Mouse (Mus musculus) megakaryocyte, adult 5-6 weeks (primary cell): ENCODE results near the gene Vcp. TPM values are rescaled to one million over a fixed set of nuclear protein-coding genes. Genes with fewer than 3 reads are reported as not detected.
A peak's percentile ranks its signal among the peaks of the same experiment; 100 is the strongest.

ENCODE experiments used
- ATAC-seq: 2 replicates; pipeline ENCODE4 v1.8.0; 2016; ENCODE audit warnings: mild to moderate bottlenecking, inconsistent platforms; ENCODE audit not compliant: poor library complexity, severe bottlenecking
- total RNA-seq, 2 experiments: library from RNA; stranded (forward) in 1 of 2; stranded (reverse) in 1 of 2; fragments of 153-499, 151-499 nt in 1 of 2; fragments of 221-1000, 200-1000 nt in 1 of 2; gene quantifications; 2 replicates each; pipeline versions ENCODE4 v1.2.3 to v1.2.4; 2015 to 2017

The Vcp gene
- total RNA-seq, 2 experiments from 2014 or later: 86.4 to 165 TPM

- peak; percentile 45; the same call in 1 of the 2 replicates for ATAC-seq
Observed at GRCm38 (mm10) chr4:42978062-42978461, 22.2 kb downstream of the Vcp start.

GRCm38 (mm10) chr4:42973868-42974267 is 26.4 kb downstream of the Vcp start:
- no peak for ATAC-seq

- ATAC-seq: no peak
Observed at GRCm38 (mm10) chr4:42972952-42973351, 27.4 kb downstream of the Vcp start.

GRCm38 (mm10) chr4:42969304-42969703 is 31.0 kb downstream of the Vcp start, which contains the start of gene 1700022I11Rik:
Gene 1700022I11Rik (plus strand): TSS chr4:42969604.
- ATAC-seq: no peak

- ATAC-seq: peak; percentile 97
Observed at GRCm38 (mm10) chr4:42965039-42965719, 35.1 kb downstream of the Vcp start.

- no peak for ATAC-seq
Observed at GRCm38 (mm10) chr4:42963480-42963879, 36.8 kb downstream of the Vcp start.

GRCm38 (mm10) chr4:42961592-42961991 is 38.7 kb downstream of the Vcp start:
- peak; percentile 77 for ATAC-seq

GRCm38 (mm10) chr4:42959382-42959781 is 40.9 kb downstream of the Vcp start:
- ATAC-seq: no peak

- ATAC-seq: no peak
Observed at GRCm38 (mm10) chr4:42958942-42959341, 41.4 kb downstream of the Vcp start.

- ATAC-seq: no peak
Observed at GRCm38 (mm10) chr4:42957979-42958378, 42.3 kb downstream of the Vcp start.

GRCm38 (mm10) chr4:42957306-42957705 is 43.0 kb downstream of the Vcp start:
- ATAC-seq: no peak

GRCm38 (mm10) chr4:42956581-42956980 is 43.7 kb downstream of the Vcp start:
- no peak for ATAC-seq

- no peak for ATAC-seq
Observed at GRCm38 (mm10) chr4:42955200-42955599, 45.1 kb downstream of the Vcp start.

- peak; percentile 20; the same call in 1 of the 2 replicates for ATAC-seq
Observed at GRCm38 (mm10) chr4:42954297-42954696, 46.0 kb downstream of the Vcp start.

- ATAC-seq: no peak
Observed at GRCm38 (mm10) chr4:42953435-42954094, 46.7 kb downstream of the Vcp start.

GRCm38 (mm10) chr4:42952563-42952962 is 47.7 kb downstream of the Vcp start:
- no peak for ATAC-seq

- no peak for ATAC-seq
Observed at GRCm38 (mm10) chr4:42951206-42952195, 48.8 kb downstream of the Vcp start.

- ATAC-seq: peak; percentile 59
Observed at GRCm38 (mm10) chr4:42950065-42950558, 50.2 kb downstream of the Vcp start.

GRCm38 (mm10) chr4:42949676-42950051 is 50.6 kb downstream of the Vcp start, which contains the start of gene Dnajb5:
Gene Dnajb5 (plus strand): TSS chr4:42949814.
- ATAC-seq: peak; percentile 91

- no peak for ATAC-seq
Observed at GRCm38 (mm10) chr4:42949051-42949675, 51.1 kb downstream of the Vcp start.
